Mouse (Mus musculus): ENCODE results near the gene Mdm2.

- no peak for TF ChIP-seq CTCF (conservative IDR thresholded peaks at IDR 0.05; ENCODE audit: insufficient read depth, insufficient read length, low read depth, low read length)
- TF ChIP-seq POLR2A (IDR thresholded peaks at IDR 0.05; ENCODE audit: low read depth, low read length) = no peak
Measured at GRCm38 (mm10) chr10:117749787-117750343, 39.3 kb upstream of the Mdm2 start.
